8 mouse cellular contexts compared by ENCODE assay signal in genomic region chr13:49653180-49653541, GRCm38 (mm10). TPM values are rescaled to one million over a fixed set of nuclear protein-coding genes. Genes with fewer than 3 reads are reported as not detected.
DNase-seq lines count a peak whose midpoint lies in the region; ATAC-seq and TF ChIP-seq lines count a peak whose summit lies in the region.

No protein-coding gene starts in this region.

- 0% methylated on average over 16 of the region's 16 CpGs for WGBS in cerebellum, adult 2 months
- under 1% methylated on average over 16 of the region's 16 CpGs for WGBS in neural tube, embryonic 11.5 days
- WGBS in forebrain, embryonic 13.5 days, result 0% methylated on average over 16 of the region's 16 CpGs
- under 1% methylated on average over 16 of the region's 16 CpGs for WGBS in olfactory bulb, adult 2 months

- peak; percentile 47; the same call in 1 of the 2 replicates for TF ChIP-seq POLR2A in cerebellum, adult 2 months (IDR thresholded peaks at IDR 0.05; ENCODE audit: borderline replicate concordance, insufficient read depth, low read length)
- no peak for TF ChIP-seq POLR2A in olfactory bulb, adult 2 months (IDR thresholded peaks at IDR 0.05; ENCODE audit: insufficient read depth, low read depth, low read length)

- ATAC-seq in neural tube, embryonic 11.5 days (ENCODE audit: insufficient read depth, low FRiP score, low TSS enrichment), result peak; percentile 74
- peak; percentile 77 for ATAC-seq in forebrain, embryonic 13.5 days

- H3K4me1 ChIP-seq in cerebellum, adult 2 months (ENCODE audit: control insufficient read depth, insufficient read depth, low read length), result no peaks in the 10 kb centered on the region
- peaks cover 14% of the 10 kb centered on the region for H3K4me1 ChIP-seq in neural tube, embryonic 11.5 days (ENCODE audit: control insufficient read depth, insufficient read depth, low read length)
- H3K4me1 ChIP-seq in forebrain, embryonic 13.5 days, result peaks cover 20% of the 10 kb centered on the region
- H3K4me1 ChIP-seq in olfactory bulb, adult 2 months (ENCODE audit: control insufficient read depth, insufficient read depth, low read length), result no peaks in the 10 kb centered on the region

- H3K27me3 ChIP-seq in cerebellum, adult 2 months (ENCODE audit: control insufficient read depth, insufficient read depth, low read length), result no peaks in the 10 kb centered on the region
- H3K27me3 ChIP-seq in neural tube, embryonic 11.5 days (ENCODE audit: control insufficient read depth, insufficient read depth, low read length), result no peaks in the 10 kb centered on the region
- no peaks in the 10 kb centered on the region for H3K27me3 ChIP-seq in forebrain, embryonic 13.5 days

- H3K36me3 ChIP-seq in neural tube, embryonic 11.5 days (ENCODE audit: control insufficient read depth, insufficient read depth, low read length), result no peaks in the 10 kb centered on the region; the same call in 1 of the 2 replicates
- peaks cover 8% of the 10 kb centered on the region for H3K36me3 ChIP-seq in forebrain, embryonic 13.5 days (ENCODE audit: poor library complexity, severe bottlenecking)

- no peak for TF ChIP-seq CTCF in cerebellum, adult 2 months (IDR thresholded peaks at IDR 0.05; ENCODE audit: borderline replicate concordance, insufficient read depth, low read depth, low read length)
- TF ChIP-seq CTCF in olfactory bulb, adult 2 months (IDR thresholded peaks at IDR 0.05; ENCODE audit: insufficient read depth, low read depth, low read length), result no peak

- no peak overlapping the region for H3K27ac ChIP-seq in cerebellum, adult 2 months (ENCODE audit: insufficient read depth, low read length)
- H3K27ac ChIP-seq in neural tube, embryonic 11.5 days (ENCODE audit: low read depth, low read length), result no peak overlapping the region
- peak overlapping the region; percentile 25; the same call in 1 of the 2 replicates for H3K27ac ChIP-seq in forebrain, embryonic 13.5 days
- H3K27ac ChIP-seq in olfactory bulb, adult 2 months (ENCODE audit: insufficient read depth, low read depth, low read length), result no peak overlapping the region

- no peak for DNase-seq in cerebellum, adult 2 months
- no peak for DNase-seq in cerebellum, adult 11-12 months
- DNase-seq in neural tube, embryonic 11.5 days (ENCODE audit: low spot score), result no peak
- no peak for DNase-seq in neural tube, embryonic 10.5 days (ENCODE audit: extremely low spot score, low spot score)
- peak; percentile 54 for DNase-seq in liver
- DNase-seq in retina, postnatal 1 day, result no peak

- no peaks in the 10 kb centered on the region for H3K9me3 ChIP-seq in neural tube, embryonic 11.5 days (ENCODE audit: control insufficient read depth, low read length)
- no peaks in the 10 kb centered on the region for H3K9me3 ChIP-seq in forebrain, embryonic 13.5 days (replicated peaks)

- H3K9ac ChIP-seq in neural tube, embryonic 11.5 days (ENCODE audit: low read length), result peak overlapping the region; percentile 60
- H3K9ac ChIP-seq in forebrain, embryonic 13.5 days, result peak overlapping the region; percentile 72

- H3K4me3 ChIP-seq in cerebellum, adult 2 months (replicated peaks; ENCODE audit: insufficient read depth, low read depth, low read length), result peak overlapping the region; percentile 96
- H3K4me3 ChIP-seq in neural tube, embryonic 11.5 days (ENCODE audit: low read depth, low read length), result peak overlapping the region; percentile 60
- H3K4me3 ChIP-seq in forebrain, embryonic 13.5 days, result peak overlapping the region; percentile 85
- peak overlapping the region; percentile 62 for H3K4me3 ChIP-seq in olfactory bulb, adult 2 months (ENCODE audit: insufficient read depth, low read depth, low read length)

- peak overlapping the region; percentile 77 for H3K4me2 ChIP-seq in neural tube, embryonic 11.5 days (ENCODE audit: low read depth)
- H3K4me2 ChIP-seq in forebrain, embryonic 13.5 days, result peak overlapping the region; percentile 68

RNA-seq across cellular contexts. Expression of gene Nol8, which starts 0.3 kb away (rescaled TPM):
- polyA plus RNA-seq in cerebellum, adult 2 months (2012; rRNA removed), result 10.1 and 10.7 TPM in 2 replicates
- 19.1 and 20.3 TPM in 2 replicates for polyA plus RNA-seq in neural tube, embryonic 11.5 days (2014; fragmentation: Nextera tagmentation; extraction: Ambion mirVana)
- 24.8 and 28.5 TPM in 2 replicates for polyA plus RNA-seq in forebrain, embryonic 13.5 days (2015; fragmentation: Nextera tagmentation; extraction: Ambion mirVana)
- not detected in 2 replicates for polyA plus RNA-seq in olfactory bulb, adult 2 months (2012; ENCODE audit: insufficient read depth, insufficient read length, low replicate concordance, missing spikeins)

RNA-seq across cellular contexts. Expression of gene Cenpp, which starts 0.6 kb away (rescaled TPM):
- polyA plus RNA-seq in cerebellum, adult 2 months (2012; rRNA removed), result 0.98 and 1.2 TPM in 2 replicates
- 25.8 and 30.8 TPM in 2 replicates for polyA plus RNA-seq in neural tube, embryonic 11.5 days (2014; fragmentation: Nextera tagmentation; extraction: Ambion mirVana)
- 25.7 and 26.8 TPM in 2 replicates for polyA plus RNA-seq in forebrain, embryonic 13.5 days (2015; fragmentation: Nextera tagmentation; extraction: Ambion mirVana)
- polyA plus RNA-seq in olfactory bulb, adult 2 months (2012; ENCODE audit: insufficient read depth, insufficient read length, low replicate concordance, missing spikeins), result not detected in 2 replicates

RNA-seq across cellular contexts. Expression of gene Iars, which starts 28.7 kb away (rescaled TPM):
- polyA plus RNA-seq in cerebellum, adult 2 months (2012; rRNA removed), result 45.5 and 46.4 TPM in 2 replicates
- 110 and 123 TPM in 2 replicates for polyA plus RNA-seq in neural tube, embryonic 11.5 days (2014; fragmentation: Nextera tagmentation; extraction: Ambion mirVana)
- polyA plus RNA-seq in forebrain, embryonic 13.5 days (2015; fragmentation: Nextera tagmentation; extraction: Ambion mirVana), result 59.9 and 72.4 TPM in 2 replicates
- polyA plus RNA-seq in olfactory bulb, adult 2 months (2012; ENCODE audit: insufficient read depth, insufficient read length, low replicate concordance, missing spikeins), result not detected in 2 replicates

RNA-seq across cellular contexts. Expression of gene Ogn, which starts 45.3 kb away (rescaled TPM):
- 2.2 and 4.6 TPM in 2 replicates for polyA plus RNA-seq in cerebellum, adult 2 months (2012; rRNA removed)
- 2.3 and 3.9 TPM in 2 replicates for polyA plus RNA-seq in neural tube, embryonic 11.5 days (2014; fragmentation: Nextera tagmentation; extraction: Ambion mirVana)
- polyA plus RNA-seq in forebrain, embryonic 13.5 days (2015; fragmentation: Nextera tagmentation; extraction: Ambion mirVana), result 3.8 and 5.2 TPM in 2 replicates
- polyA plus RNA-seq in olfactory bulb, adult 2 months (2012; ENCODE audit: insufficient read depth, insufficient read length, low replicate concordance, missing spikeins), result not detected in 2 replicates

Comparison
In these comparisons a context has a peak if more than half of its experiments do, and no peak if none do; other contexts are left out.
1. RNA of gene Cenpp, which starts 0.6 kb away (polyA plus RNA-seq): 25.7 to 26.8 TPM in forebrain, embryonic 13.5 days and 25.8 to 30.8 TPM in neural tube, embryonic 11.5 days; 0.98 to 1.2 TPM in cerebellum, adult 2 months and not detected in olfactory bulb, adult 2 months; every median in the first group is over 10 times any median in the second.
2. Peak in every context shown above with its lines, with median percentiles within 50 percentile points of each other: H3K4me3 ChIP-seq.